Mouse (Mus musculus): ENCODE measurements around the gene Zdhhc4. TPM values are rescaled to one million over a fixed set of nuclear protein-coding genes. Genes with fewer than 3 reads are reported as not detected.

The Zdhhc4 gene
- polyA plus RNA-seq (2014; fragmentation: Illumina TruSeq; extraction: RNeasy Lipid Tissue Mini Kit (QIAGEN cat#74804); ENCODE audit: low read depth, low replicate concordance): 27.1 TPM

GRCm38 (mm10) chr5:143328690-143329495, at the start of gene Zdhhc4:
TSS of gene Zdhhc4 (minus strand) at chr5:143329256.

GRCm38 (mm10) chr5:143356686-143357388, 27.8 kb upstream of the Zdhhc4 start, which contains the start of gene Grid2ip:
TSS of gene Grid2ip (plus strand) at chr5:143357338.

GRCm38 (mm10) chr5:143314730-143315513, 14.1 kb downstream of the Zdhhc4 start, which contains the start of gene E130309D02Rik:
TSS of gene E130309D02Rik (minus strand) at chr5:143315360.

GRCm38 (mm10) chr5:143293404-143293803, 35.7 kb downstream of the Zdhhc4 start, which contains the start of gene Zfp853:
TSS of gene Zfp853 (minus strand) at chr5:143293623.

GRCm38 (mm10) chr5:143269363-143270150, 59.5 kb downstream of the Zdhhc4 start, which contains the start of gene Zfp316:
TSS of gene Zfp316 (minus strand) at chr5:143270022.

Other genes with a start within 250 kb of the Zdhhc4 start
- 20.6 TPM for gene Rnf216, start 216.3 kb downstream of the Zdhhc4 start, polyA plus RNA-seq (2014; fragmentation: Illumina TruSeq; extraction: RNeasy Lipid Tissue Mini Kit (QIAGEN cat#74804); ENCODE audit: low read depth, low replicate concordance)
- not detected for gene Olfr718-ps1, start 181.7 kb downstream of the Zdhhc4 start, polyA plus RNA-seq (2014; fragmentation: Illumina TruSeq; extraction: RNeasy Lipid Tissue Mini Kit (QIAGEN cat#74804); ENCODE audit: low read depth, low replicate concordance)
- 5.1 TPM for gene Rbak, start 148.5 kb downstream of the Zdhhc4 start, polyA plus RNA-seq (2014; fragmentation: Illumina TruSeq; extraction: RNeasy Lipid Tissue Mini Kit (QIAGEN cat#74804); ENCODE audit: low read depth, low replicate concordance)
- not detected for gene Spdye4b, start 148.2 kb downstream of the Zdhhc4 start, polyA plus RNA-seq (2014; fragmentation: Illumina TruSeq; extraction: RNeasy Lipid Tissue Mini Kit (QIAGEN cat#74804); ENCODE audit: low read depth, low replicate concordance)
- gene Spdye4a, start 102.4 kb downstream of the Zdhhc4 start, polyA plus RNA-seq (2014; fragmentation: Illumina TruSeq; extraction: RNeasy Lipid Tissue Mini Kit (QIAGEN cat#74804); ENCODE audit: low read depth, low replicate concordance): not detected
- 7.8 TPM for gene Zfp12, start 94.1 kb downstream of the Zdhhc4 start, polyA plus RNA-seq (2014; fragmentation: Illumina TruSeq; extraction: RNeasy Lipid Tissue Mini Kit (QIAGEN cat#74804); ENCODE audit: low read depth, low replicate concordance)
- gene Zfp316, start 59.2 kb downstream of the Zdhhc4 start, polyA plus RNA-seq (2014; fragmentation: Illumina TruSeq; extraction: RNeasy Lipid Tissue Mini Kit (QIAGEN cat#74804); ENCODE audit: low read depth, low replicate concordance): 3.1 TPM
- not detected for gene Zfp853, start 35.6 kb downstream of the Zdhhc4 start, polyA plus RNA-seq (2014; fragmentation: Illumina TruSeq; extraction: RNeasy Lipid Tissue Mini Kit (QIAGEN cat#74804); ENCODE audit: low read depth, low replicate concordance)
- gene E130309D02Rik, start 13.9 kb downstream of the Zdhhc4 start, polyA plus RNA-seq (2014; fragmentation: Illumina TruSeq; extraction: RNeasy Lipid Tissue Mini Kit (QIAGEN cat#74804); ENCODE audit: low read depth, low replicate concordance): 14.5 TPM
- not detected for gene Grid2ip, start 28.1 kb upstream of the Zdhhc4 start, polyA plus RNA-seq (2014; fragmentation: Illumina TruSeq; extraction: RNeasy Lipid Tissue Mini Kit (QIAGEN cat#74804); ENCODE audit: low read depth, low replicate concordance)
- 40.5 TPM for gene Kdelr2, start 74.6 kb upstream of the Zdhhc4 start, polyA plus RNA-seq (2014; fragmentation: Illumina TruSeq; extraction: RNeasy Lipid Tissue Mini Kit (QIAGEN cat#74804); ENCODE audit: low read depth, low replicate concordance)
- 7.2 TPM for gene Daglb, start 135.3 kb upstream of the Zdhhc4 start, polyA plus RNA-seq (2014; fragmentation: Illumina TruSeq; extraction: RNeasy Lipid Tissue Mini Kit (QIAGEN cat#74804); ENCODE audit: low read depth, low replicate concordance)
- gene Rac1, start 198.8 kb upstream of the Zdhhc4 start, polyA plus RNA-seq (2014; fragmentation: Illumina TruSeq; extraction: RNeasy Lipid Tissue Mini Kit (QIAGEN cat#74804); ENCODE audit: low read depth, low replicate concordance): 259 TPM

Data from heart, adult 10 weeks (tissue).